Mouse (Mus musculus) layer of hippocampus, adult 9-11 months (tissue): ENCODE measurements around the gene St8sia1.

Experiments used
- DNase-seq: peaks from one replicate; pipeline ENCODE4 v3.0.0; 2022

Gene St8sia1

DNA sequence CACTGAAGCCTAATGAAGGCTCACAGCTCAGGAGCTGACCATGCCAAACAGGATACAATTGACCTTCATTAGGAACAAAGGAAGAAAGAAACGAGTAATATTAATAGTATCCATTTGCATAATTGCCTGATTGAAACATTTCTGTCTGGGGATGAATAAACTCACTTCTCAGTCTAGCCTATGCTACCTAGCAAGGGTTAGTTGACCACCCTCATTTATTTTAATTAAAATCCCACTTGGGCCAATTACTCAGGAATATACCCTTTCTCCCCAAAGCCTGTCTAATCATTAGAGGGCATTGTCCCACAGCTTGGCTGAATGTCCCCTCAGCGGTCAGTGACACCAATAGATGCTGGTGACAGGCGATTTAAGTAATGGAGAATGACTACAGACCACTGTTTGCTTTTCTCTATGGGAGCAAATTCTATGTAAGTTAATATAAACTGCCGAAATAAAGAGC is 183.6 kb downstream of the St8sia1 start:
- no peak for DNase-seq

DNA sequence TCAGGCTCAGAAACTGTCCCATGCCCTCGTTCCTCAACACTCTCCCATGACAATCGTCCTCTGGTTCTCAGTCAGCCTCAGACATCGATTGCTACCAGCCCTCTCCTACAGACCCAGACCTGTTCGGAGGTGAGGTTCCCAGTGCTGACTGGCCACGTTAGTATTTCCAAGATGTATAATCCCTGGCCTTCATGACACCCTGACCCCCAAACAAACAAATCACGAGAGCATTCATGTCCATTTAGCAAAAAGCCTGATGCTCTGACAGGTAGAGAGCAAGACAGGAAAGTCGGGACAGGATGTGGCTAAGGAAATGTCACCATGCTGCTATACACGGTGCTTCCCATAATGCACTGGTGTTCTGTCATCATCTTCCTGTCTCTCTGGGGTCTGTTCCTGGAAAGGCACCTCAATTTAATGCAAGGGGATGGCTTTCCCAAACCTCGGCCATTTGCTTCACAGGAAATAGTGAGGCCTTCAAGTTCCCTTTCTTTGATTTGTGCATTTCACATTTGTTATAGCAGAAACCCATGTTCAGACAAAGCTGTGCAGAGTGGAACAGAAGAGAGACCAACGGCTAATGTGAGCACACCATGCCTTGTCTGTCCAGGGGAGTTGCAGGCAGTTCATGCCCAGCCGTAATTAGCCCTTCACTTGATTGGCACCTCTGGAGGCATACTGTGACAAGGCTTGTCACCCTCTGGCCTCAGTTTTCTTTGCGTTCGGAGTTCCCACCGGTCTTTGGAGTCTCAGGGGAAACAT is 184.3 kb downstream of the St8sia1 start:
- no peak for DNase-seq

DNA sequence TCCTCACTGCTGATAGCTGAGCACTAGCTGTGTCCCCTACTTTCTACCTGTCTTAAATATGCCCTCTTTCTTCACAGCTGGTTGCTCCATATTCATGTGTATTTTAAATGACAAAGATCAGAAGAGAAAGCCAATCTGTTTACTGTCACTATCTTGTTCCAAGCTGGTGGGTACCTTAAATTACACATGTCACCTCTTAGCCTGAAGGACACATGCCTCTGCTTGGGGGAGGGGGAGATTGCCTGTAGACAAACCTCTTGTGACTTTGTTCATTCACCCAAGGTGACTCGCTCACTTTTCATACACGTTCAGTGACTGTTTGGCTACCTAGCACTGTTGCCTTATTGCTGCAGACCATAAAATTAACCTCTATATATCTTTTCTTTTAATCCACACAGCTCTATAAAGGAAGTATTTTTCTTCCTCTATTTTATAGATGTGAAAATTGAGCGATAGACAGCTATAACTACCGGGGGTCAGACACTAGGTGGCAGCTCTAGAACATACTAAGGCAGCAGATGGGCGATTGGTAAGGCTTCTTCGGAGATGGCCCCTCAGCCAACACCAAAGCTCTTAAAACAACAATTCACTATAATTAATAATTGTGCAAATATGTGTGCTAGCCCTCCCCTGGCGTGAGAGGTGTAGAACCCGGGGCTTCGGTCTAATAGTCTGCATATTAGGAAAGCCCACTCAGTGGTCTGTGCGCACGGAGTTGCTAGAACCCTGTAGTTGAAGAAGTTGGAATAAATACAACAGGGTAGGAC is 185.0 kb downstream of the St8sia1 start:
- DNase-seq: peak; percentile 58

DNA sequence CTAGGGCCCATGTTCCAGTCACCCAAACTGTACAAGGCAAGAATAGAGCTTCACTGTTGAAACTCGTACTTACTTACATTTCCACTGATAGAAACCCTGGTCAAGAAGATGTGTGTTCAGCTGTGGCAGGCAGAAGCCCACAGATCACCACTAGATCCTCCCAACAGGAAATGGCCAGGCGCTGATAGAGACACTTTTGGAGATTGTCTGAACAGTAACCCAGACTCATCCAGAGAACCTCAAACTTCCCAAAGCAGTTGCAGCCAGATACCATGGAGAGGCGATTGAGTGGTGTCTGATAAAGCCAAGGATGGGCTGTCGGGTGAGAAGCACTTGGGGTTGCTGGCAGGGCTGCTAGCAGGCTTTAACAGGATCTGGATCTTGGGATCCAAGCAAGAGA is 187.3 kb downstream of the St8sia1 start:
- no peak for DNase-seq

DNA sequence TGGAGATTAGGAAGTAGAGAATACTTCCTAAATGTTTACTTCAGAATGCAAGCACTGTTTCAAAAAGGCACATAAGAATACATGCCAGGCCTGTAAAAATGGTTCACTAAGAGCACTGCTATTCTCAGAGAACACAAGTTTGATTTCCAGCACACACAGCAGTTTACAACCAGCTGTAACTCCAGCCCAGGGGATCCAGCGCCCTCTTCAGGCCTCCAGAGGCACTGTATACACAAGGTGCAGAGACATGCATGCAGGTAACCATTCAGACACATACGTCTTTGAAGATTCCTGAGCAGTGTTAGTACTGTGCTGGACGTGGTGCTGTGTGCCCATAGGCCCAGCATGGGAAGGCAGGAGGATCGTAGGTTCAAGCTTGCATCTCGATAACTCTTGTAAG is 190.7 kb downstream of the St8sia1 start:
- DNase-seq: no peak

DNA sequence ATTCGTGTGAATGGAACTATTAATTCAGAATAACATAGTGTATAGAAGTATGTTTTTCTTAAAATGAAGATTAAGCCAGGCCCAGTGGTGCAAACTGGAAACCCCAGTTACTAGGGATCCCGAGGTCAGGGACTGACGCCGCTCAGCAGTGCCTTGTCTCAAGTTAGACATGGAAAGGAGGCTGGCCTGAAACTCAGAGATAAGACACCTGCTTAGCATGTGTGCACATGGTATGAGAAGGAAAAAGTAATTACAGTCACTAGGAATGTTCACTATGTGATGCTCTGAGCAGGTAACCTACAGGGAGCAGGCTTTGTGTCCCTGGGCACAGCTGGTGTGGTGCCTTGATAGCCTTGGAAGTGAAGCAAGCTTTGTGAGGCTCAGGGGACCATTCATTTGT is 192.6 kb downstream of the St8sia1 start:
- no peak for DNase-seq
